Mouse (Mus musculus): ENCODE results near the gene Nme7.

DNA sequence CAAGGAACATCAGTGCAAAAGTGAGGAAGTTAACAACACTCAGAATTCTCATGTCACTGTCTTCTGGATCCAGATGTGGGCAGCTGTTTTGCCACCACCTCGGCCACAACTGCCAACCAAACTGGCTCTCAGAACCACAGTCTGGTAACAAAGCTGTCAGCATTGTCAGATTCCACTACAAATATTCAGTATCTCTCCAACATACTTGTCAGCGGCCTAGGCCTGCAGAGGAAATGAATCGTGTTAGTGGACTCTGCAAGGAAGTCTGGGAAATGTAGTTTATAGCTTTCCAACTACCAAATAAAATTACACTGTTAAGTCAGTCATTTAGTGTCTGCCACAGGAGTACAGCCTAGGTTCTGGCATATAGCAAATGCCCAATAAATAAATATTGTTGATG lies 113.7 kb downstream of the Nme7 start:
- no peak for TF ChIP-seq POLR2A (IDR thresholded peaks at IDR 0.05; ENCODE audit: insufficient read depth, low read depth, low read length)
- TF ChIP-seq CTCF (IDR thresholded peaks at IDR 0.05), result no peak
